Mouse (Mus musculus): ENCODE measurements around the gene Sgca.

Gene Sgca

DNA sequence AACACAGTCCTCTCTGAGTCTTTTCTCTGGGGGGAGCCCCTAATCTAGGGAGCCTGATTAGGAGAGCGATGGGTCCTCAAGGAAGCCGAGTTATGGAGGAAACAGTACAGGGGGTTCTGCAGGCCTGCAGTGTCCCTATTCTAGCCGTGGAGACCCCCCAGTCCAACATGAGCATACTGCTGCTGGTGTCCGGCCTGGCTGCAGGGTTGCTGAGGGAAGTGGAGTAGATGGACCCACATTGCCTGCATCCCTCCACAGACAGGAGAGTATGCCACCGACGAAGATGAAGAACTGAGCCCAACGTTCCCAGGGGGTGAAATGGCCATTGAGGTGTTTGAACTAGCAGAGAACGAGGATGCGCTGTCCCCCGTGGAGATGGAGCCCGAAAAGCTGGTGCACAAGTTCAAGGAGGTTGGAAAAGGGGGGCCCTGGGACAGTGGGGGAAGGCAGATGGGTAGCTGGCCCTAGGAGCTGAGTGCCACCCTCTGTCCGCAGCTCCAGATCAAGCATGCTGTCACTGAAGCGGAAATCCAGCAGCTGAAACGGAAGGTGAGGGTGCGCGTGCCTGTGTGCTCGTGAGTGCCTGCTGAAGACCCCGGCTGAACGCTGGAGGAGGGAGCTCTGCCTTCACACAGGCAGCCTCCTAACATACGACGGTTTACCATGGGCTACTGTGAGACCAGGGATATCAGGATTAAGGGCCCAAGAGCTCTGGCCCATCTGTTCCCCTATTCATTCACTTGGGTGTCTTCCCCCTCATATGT is 25.6 kb upstream of the Sgca start:
- DNase-seq, result no peak

DNA sequence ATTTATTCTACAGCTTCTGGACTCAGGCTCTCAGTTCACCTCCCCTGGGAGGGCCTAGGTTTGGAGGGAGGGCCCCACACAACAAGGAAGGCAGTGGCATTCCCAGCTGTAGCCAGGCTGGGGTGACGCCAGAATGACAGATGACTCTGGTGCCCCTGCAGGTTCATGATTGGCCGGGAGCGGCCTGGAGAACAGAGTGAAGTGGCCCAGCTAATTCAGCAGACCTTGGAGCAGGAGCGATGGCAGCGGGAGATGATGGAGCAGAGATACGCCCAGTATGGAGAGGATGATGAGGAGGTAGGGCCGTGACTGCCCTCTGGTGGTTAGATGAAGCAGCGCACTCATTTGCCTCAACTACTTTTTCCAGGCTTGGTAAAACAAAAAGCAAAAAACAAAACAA is 24.9 kb upstream of the Sgca start:
- DNase-seq, result peak; percentile 39 to 64

- DNase-seq, result peak in 1 of 2 experiments; percentile 55
These were observed 24.4 kb upstream of the Sgca start for GRCm38 (mm10) chr11:95000548-95000947.

DNA sequence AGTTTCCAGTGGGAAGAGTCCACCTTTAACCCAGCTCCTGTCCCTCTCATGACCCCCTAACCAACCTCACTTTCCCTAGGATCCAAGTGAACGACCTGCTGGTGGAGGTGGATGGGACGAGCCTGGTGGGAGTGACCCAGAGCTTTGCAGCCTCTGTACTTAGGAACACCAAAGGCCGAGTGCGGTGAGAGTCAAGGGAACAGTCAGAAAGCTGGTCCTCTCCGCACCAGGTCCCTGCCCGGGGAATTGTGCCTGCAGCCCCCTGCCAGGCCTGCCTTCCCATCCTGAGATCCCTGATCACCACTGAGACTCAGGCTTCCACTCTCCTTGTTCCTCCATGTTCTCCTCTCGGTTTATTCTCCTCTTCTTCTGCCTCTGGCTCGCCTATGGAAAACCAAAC is 24.0 kb upstream of the Sgca start:
- DNase-seq, result no peak

GRCm38 (mm10) chr11:94998041-94998531 is 22.0 kb upstream of the Sgca start:
- DNase-seq, result peak in 1 of 2 experiments; percentile 33

- no peak for DNase-seq
These were observed 21.5 kb upstream of the Sgca start for GRCm38 (mm10) chr11:94997596-94997995.

GRCm38 (mm10) chr11:94996984-94997383 is 20.9 kb upstream of the Sgca start:
- DNase-seq, result no peak

GRCm38 (mm10) chr11:94996101-94996500 is 20.0 kb upstream of the Sgca start:
- no peak for DNase-seq

DNA sequence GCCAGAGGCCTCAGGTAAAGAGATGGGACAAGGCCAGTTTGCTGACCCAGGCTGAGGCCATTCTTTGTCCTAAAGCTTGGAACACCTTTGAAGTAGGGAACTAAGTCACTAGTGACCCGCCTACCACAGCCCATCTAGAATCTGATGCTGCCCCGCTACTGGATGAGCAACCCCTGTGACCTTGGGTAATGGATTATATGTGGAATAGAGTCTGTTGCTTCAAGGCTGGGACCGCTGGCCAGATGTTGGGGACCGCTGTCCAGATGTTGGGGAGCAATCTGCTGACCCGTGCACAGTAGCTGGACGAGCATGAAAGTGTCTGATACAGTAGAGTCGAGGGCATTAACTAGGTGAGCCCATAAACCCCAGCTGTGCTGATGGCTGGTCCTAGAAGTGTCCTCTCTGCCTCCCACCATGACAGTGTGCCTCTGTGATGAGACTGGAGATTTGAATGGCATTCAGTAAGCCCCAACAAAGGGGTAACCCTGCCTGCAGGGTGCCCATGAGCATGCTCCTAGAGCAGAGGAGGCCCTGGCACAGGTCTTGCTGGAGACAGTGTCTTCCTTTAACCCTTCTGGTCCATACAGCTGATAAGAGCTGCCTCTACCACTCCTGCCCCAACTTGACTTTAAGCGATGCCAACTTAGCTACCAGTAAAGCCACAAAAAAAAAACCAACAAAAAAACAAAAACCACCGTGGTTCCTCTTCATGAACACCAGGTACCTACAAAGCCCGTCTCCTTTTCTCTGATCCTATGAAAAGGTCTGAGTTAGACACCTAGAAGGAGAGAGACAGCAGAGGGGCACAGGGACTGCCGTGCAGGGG is 19.0 kb upstream of the Sgca start:
- DNase-seq, result no peak

DNA sequence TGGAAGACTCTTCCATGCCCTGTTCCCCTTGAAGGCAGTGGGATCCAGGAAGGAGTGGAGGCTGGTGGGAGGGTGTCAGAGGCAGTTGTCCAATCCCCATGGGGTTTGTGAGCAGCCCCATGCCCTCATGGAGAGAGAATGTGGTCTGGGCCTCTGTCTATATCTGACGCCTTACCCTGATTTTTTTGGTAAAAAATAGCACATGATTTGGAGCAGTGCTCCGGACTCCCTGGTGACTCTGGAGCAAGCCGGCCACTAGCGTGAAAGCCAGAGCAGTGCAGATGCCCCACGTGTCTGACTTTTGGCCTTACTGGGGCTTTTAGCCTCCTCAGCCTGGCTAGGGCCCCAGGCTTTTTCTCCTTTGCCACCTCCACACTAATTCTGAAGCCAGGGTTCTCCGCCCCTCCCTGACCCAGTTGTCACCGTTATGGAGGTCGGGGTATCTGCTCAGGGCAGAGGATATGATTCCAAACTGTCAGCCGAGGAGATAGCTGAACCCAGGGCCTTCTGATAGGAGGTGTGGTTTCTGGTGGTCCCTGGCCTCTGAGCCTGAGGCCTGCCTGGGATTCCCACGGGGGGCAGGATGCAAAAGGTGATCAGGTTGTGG is 18.2 kb upstream of the Sgca start:
- DNase-seq, result no peak

DNA sequence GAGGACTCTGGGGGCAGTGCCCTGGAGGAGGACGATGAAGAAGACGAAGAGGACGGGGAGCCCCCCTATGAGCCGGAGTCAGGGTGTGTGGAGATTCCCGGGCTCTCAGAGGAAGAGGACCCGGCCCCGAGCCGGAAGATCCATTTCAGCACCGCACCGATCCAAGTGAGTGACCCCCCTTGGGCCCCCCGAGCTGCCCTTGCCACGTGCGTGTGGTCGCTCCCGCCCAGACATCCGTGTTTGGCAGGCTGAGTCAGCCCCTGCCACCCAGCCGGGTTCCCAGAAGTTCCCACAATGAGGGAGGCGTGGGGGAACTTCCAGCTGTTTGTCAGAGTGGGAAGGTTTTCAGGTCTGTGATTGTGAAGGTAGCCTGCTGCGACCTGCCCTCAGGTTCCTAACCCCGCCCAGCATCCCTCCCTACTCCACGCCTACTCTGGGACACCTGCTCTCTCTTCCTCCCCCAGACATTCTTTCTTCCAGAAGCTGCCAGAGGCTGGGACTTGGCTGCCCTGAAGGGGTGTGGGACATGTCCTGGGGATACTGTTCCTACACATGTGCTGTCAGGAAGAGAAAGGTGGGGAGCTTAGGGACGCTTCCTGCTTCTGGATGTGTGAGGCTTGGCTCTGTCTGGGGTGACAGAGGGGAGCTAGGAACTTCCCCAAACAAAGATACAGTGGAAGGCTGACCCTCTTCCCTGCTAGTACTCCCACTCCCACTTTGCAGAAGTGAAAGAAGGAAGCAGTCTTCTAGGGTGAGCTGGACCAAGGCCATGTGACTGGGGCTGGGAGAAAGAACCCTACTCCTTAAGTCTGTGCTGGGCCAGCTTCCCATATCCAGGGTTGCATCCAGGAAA is 16.9 kb upstream of the Sgca start:
- DNase-seq, result peak in 1 of 2 experiments; percentile 34

DNA sequence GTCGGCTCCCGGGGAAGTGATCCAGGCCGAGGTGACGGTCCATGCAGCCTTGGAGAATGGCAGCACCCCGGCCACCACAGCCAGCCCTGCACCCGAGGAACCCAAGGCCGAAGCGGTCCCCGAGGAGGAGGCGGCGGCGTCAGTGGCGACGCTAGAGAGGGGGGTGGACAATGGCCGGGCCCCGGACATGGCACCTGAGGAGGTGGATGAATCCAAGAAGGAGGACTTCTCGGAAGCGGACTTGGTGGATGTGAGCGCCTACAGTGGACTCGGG is 16.3 kb upstream of the Sgca start:
- no peak for DNase-seq

DNA sequence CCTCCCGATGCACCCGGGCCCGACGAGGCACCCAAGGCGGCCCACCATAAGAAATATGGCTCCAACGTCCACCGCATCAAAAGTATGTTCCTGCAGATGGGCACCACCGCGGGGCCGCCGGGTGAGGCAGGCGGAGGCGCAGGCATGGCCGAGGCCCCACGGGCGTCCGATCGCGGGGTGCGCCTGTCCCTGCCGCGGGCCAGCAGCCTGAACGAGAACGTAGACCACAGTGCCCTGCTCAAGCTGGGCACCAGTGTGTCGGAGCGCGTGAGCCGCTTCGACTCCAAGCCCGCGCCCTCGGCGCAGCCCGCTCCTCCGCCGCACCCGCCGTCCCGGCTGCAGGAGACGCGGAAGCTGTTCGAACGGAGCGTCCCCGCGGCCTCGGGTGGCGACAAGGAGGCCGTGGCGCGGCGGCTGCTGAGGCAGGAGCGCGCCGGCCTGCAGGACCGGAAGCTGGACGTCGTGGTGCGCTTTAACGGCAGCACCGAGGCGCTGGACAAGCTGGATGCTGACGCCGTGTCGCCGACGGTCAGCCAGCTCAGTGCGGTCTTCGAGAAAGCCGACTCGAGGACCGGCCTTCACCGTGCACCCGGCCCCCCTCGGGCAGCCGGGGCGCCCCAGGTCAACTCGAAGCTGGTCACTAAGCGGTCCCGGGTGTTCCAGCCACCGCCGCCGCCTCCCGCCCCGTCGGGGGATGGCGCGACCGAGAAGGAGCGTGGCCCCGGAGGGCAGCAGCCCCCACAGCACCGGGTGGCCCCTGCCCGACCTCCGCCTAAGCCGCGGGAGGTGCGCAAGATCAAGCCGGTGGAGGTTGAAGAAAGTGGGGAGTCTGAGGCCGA is 15.7 kb upstream of the Sgca start:
- DNase-seq, result peak; percentile 42 to 63

DNA sequence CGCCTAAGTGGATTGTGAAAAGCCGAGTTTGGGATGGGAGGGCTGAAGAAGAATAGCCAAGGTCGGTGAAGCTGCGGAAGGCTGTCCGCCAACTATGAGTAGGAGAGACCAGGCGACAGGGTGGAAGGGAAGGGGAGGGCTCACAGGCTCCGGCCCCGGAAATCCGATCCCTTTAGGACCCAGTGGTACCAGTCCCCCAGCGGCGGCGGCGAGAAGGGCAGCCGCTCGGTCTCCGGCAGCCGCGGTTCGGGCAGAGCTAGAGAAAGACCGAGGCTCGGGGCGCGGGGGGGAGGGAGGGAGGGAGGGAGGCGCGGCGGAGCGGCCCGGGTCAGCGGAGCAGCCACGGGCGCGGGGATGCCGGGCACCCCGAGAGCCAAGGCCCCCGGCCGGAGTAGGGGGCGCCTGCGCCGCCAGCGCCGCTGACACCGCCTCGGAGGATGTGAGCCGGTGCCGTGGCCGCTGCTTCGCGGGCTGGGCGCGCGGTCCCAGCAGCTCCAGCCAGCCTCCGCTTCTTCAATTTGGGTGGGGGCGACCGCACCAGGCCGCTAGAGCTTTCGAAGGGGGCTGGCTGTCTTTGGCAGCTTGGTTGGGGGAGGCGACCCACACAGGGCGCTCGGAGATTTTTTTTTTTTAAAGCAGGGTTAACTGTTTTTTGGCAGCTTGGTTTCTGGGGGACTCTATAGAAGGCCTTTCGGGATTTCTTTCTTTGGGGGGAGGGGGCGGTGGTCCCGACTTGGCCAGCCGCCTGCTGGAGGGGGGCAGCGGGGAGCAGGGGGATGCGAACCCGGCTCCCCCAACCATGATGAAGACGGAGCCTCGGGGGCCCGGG is 14.8 kb upstream of the Sgca start, which contains the start of gene Ppp1r9b:
Gene Ppp1r9b, plus strand, starts transcription at position 287 of the 829 bp plus-strand sequence.
- DNase-seq, result peak; percentile 85 to 92

- no peak for DNase-seq
These were observed 14.1 kb upstream of the Sgca start for GRCm38 (mm10) chr11:94990102-94990748.

DNA sequence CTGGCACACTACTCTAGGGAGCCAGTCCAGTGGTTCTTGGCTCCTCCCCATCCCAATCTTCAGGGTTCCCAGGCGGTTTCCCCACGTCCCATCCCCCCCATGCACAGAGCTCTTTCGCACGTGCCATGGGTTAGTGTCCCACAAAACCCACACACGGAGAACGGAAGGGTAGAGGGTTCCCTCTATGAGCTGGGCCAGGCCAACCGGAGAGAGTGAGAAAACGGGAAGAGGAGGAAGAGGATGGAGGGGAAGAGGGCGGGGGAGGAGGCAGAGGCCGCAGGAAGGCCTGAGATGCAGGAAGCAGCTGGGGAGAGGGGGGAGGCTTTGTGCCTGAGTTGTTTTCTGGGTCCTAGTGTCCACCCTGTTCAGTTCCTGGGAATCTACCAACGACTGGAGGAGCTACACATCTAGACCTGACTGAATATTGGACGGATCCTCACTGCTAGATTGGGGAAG is 13.5 kb upstream of the Sgca start:
- peak; percentile 55 to 68 for DNase-seq

DNA sequence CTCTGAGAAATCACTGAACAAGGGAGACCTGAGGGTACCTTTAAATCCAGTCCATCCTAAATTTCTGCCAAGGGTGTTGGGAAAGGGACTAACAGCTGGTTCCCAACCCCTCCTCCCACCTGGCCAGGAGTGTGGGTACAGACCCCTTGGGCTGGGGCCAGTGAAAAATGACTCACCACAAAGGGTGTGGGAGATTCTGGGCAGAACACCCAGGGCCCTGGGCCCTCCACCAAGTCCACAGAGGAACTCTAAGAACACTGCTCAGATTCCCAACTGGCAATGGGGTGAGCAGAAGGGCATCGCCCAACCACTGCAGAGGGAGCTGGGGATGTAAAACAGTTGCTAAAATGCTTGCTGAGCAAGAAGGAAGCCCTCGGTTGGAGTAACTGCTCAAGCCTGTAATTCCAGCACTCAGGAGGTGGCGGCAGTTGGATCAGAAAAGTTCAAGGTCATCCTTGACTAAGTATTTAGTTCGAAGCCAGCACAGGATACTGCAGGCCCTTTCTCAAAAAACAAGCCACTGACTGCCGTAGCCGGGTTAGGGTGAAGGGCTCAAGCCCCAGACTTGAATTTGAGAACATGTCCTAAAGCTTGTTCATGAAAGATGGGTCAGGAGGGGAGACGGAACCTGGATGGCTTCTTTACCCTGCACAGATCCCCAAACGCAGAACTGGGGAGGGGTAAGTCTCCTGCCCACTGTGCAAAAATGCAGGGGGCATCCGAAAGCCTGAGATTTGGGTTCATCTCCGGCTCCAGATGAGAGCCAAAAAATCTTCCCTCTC is 12.8 kb upstream of the Sgca start:
- no peak for DNase-seq

DNA sequence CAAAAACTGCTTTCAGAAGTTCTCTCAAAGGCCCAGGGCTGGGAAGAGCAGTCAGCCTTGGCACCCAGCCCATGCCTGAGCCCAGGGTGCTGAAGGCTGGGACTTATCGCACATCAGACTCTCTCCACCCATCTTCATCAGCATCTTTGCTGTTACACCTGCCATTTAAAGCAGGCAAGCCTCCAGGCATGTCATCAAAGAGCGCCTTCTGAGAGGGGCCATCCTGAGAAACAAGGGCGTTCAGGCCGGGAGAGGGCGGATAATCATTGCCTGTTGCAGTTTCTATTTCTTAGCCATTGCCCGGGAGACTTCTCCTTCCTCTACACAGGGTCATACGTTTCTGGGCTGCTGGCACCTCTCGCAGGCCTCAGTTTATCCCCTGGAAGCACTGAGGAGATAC is 11.7 kb upstream of the Sgca start:
- DNase-seq, result no peak

GRCm38 (mm10) chr11:94987341-94987740 is 11.2 kb upstream of the Sgca start:
- DNase-seq, result no peak

Data from spleen, adult 18-20 months (tissue).